Mouse (Mus musculus) layer of hippocampus, adult 2 months (tissue): ENCODE results near the gene Ubr7. TPM values are rescaled to one million over a fixed set of nuclear protein-coding genes. Genes with fewer than 3 reads are reported as not detected.

Experiments
- DNase-seq, 2 experiments: peaks; one replicate each; pipeline ENCODE4 v3.0.0; 2022; ENCODE audit warnings: low spot score in 2 of 2
- H3K27ac ChIP-seq: fragments of 200-600 bp; 2 replicates; pipeline ENCODE4 v1.8.1; 2022
- H3K4me3 ChIP-seq: fragments of 200-600 bp; 2 replicates; pipeline ENCODE4 v1.8.1; 2022; ENCODE audit warnings: mild to moderate bottlenecking
- CTCF ChIP-seq: fragments of 200-600 bp; conservative IDR thresholded peaks from 2 replicates; pipeline ENCODE4 v1.8.1; 2022; ENCODE audit warnings: antibody characterized with exemption, mild to moderate bottlenecking, moderate library complexity
- total RNA-seq, 2 experiments: library from RNA; stranded (reverse); gene quantifications; 2 replicates each; pipeline ENCODE4 v1.2.3; 2021

Ubr7 gene
- total RNA-seq, 2 experiments from 2014 or later, result 29.8 to 31.3 TPM

DNA sequence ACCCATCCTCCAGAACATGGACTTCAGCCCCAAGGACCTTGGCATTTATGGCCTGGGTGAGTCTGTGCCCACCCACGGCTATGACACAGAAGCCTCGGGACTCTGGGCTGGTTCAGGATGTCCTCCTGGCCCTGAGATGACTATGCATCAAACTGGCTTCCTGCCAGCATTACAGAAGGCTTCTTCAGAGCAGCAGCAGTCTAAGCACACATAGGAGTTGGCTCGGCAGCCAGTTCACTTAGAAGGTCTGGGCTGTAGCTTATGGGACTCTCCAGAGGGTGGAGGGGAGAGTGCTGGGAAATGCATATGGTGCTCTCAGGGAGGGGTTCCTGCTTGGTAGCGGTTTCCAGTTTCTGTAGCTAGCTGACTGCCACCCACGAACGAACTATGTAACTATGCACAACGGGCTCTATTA lies 32.0 kb upstream of the Ubr7 start:
- TF ChIP-seq CTCF, result no peak
- no peak overlapping the region for H3K4me3 ChIP-seq
- H3K27ac ChIP-seq, result peak overlapping the region; percentile 48; the same call in 1 of the 2 replicates
- peak in 1 of 2 experiments; percentile 51 for DNase-seq

DNA sequence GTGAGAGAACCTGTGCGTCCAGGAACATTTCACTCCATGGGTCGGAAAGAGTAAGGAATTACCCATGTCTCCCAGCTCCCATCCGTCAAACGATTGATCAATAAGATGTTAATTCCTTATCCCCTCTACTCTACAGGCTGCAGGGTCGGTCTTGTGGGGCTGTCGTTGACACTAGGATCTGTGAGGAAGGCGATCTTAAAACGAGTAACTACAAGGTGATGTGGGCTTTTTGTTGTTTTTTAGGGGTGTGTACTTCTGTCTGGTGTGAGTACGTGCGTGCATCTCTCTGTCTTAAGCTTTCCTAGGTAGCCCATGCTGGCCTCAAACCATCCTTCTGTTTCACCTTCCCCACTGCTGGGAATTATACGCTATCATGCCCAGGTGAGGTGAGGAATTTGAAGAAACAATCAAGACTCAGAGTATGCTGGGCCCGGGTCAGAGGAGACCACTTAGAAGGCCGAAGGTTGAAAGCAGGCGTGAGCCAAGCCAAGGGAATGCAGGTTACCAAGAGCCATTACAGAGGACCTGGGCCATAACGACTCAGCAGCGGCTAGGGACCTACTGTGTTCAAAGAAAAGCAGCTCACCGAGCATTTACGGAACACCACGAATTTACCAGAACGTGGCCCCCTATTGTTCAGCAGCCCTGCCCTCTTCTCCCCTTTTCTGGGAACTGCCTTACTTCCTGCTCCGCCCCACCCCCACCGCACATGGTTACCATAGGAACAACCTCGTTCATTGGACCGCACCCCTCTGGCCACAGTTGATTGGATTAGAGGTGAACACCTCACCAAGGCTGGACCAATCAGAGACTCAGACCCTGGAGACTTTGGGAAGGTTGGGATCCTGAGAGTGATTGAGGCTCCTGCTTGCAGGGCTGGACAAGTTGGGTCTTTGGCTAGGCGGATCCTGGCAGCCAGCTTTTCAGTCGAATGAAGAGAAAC lies 27.6 kb upstream of the Ubr7 start:
- no peak for TF ChIP-seq CTCF

DNA sequence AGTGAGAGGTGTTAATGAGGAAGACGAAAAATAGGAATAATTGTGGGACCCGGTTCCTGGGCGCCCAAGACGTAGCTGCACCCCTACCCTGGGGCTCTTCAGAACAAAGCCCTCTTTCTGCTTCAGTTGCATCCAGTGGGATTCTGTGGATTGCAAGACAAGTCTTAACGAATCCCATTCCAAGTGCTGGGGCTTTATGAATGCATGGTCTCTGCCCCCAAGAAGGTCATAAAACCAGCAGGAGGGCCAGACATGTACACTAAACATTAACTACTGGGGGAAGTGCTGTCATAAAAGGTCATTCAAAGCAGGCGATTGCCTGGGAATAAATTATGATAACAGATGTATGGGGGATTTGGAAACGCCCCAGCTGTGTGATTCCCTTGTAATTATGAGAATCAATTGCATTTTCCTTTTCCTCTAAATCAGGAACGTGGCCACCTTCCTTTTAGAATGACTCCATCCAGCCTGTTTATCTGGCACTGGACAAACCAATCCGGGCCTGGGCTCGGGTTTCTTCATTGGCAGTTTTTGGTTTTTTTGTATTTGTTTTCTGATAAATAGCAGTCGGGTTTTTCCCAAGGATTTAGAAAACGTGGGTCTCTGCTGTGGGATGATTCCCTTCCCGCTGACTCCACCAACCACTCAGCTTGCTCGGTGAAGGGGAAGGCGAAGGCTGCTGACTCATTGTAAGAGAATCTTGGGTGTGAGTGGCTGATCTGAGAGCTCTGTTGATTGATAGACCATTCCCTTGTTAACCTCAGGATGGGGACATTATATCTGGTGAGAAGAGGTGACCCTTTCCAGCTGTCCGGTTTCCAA lies 26.8 kb upstream of the Ubr7 start:
- no peak for TF ChIP-seq CTCF
- Histone ChIP-seq H3K4me3 (peak overlapping the region; percentile 2; the same call in 1 of the 2 replicates), H3K27ac (peak overlapping the region; percentile 83)
- no peak for DNase-seq

More for the DNA sequence above, 27.6 kb upstream of the Ubr7 start:
- H3K4me3 ChIP-seq, result peak overlapping the region; percentile 2; the same call in 1 of the 2 replicates
- DNase-seq, result peak; percentile 71 to 78
- peak overlapping the region; percentile 83 for H3K27ac ChIP-seq

DNA sequence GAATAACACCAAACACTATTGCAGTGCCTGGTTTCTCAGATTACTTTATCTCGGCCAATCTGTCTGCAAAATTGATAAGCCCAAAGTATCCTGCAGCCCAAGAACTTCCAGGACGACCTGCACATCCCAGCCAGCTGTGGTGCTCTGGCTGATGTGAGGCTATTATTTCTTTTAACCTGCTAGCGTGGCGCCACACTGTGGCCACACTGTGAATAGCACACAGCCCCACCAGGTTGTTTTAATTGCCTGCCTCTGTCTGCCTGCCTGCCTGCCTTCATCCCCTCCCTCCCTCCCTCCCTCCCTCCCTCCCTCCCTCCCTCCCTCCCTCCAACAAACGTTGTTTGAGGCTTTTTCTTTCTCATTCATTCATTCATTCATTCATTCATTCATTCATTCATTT lies 24.4 kb upstream of the Ubr7 start:
- DNase-seq, result no peak
- Histone ChIP-seq H3K27ac (no peak overlapping the region), H3K4me3 (no peak overlapping the region)
- TF ChIP-seq CTCF, result peak; percentile 71

DNA sequence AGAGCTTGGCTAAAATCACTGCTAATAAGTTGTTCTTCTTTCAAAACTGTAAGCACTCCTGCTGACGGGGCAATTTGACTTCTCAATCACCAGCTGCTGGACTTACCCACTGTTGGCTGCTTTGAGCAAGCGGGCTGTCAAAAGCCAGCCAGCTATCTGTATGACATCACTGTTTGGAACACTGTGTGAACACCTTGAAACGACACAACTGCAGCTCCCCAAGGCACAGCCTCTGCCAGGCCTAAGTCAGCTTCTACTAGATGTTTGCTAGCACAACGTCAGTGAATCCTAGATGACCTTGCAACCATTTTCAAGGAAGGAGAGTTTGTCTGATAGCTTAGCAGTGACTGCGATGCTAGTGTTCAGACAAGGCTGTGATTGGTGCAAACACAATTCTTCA lies 18.7 kb upstream of the Ubr7 start:
- DNase-seq, result no peak
- no peak overlapping the region for H3K27ac ChIP-seq
- no peak for TF ChIP-seq CTCF
- H3K4me3 ChIP-seq, result no peak overlapping the region

DNA sequence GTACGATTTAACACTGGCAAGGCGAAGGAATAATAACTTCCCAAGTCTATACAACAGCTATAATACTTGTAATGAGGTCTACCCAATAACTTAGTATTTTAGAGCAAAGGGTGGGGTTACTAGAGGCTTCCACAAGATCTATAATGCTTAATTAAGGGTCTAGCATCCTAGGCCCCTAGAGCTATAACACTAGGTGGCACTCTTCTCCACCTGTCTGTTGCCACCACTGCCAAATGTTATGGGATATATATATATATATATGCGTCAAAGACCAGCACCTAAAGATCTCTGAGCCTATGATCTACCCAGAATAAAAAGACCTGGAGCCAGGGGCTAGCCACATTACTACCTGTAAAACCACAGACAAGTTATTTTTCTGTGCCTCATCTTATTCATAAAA lies 17.5 kb upstream of the Ubr7 start:
- no peak for DNase-seq
- Histone ChIP-seq H3K27ac (no peak overlapping the region), H3K4me3 (no peak overlapping the region)
- TF ChIP-seq CTCF, result peak; percentile 79

DNA sequence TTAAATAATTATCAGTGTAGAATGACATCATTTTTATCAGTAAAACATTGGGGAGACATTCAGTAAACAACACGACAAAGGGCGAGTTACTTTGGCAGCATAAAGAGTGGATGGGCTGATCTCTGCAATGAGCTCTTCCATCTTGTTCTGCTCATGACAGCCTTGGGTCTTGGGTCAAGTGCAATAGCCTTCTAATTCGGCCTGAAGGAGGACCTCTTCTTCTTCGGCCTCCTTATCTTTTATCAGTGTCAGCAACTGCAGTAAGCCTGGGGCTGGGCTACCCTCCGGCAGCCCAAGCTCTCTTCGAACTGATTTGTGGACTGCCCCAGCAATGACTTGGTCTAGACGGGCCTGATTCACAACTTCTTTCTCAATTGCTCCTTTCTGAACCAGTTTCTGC lies 15.7 kb upstream of the Ubr7 start:
- Histone ChIP-seq H3K4me3 (peak overlapping the region; percentile 69), H3K27ac (peak overlapping the region; percentile 94)
- no peak for TF ChIP-seq CTCF

DNA sequence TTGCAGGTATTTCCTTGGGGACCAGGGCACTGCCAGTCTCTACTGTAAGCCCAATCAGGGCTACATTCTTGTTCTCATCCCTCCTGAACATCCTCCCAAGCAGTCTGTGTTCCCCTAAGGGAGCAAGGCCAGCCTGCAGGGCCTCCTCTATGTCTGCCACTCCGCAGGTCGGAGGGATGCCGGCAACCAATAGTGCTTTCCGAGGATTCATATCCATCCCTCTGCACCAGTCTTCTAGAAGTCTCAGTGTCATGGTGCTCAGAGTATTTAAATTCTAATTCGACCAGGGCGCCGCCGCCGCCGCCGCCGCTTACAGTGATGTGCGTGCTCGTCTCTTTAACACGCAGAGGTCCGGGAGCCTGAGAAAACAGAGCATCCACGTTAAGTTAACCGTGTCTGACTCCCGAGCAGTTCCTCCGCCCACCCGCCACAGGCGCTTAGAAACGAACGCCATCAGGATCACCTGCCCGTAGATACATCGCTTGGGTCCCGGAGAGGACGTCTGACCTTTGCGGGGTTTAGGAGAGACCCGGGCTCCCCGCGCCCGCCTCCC lies 14.7 kb upstream of the Ubr7 start:
- DNase-seq, result no peak
- TF ChIP-seq CTCF, result no peak
- peak overlapping the region; percentile 94 for H3K27ac ChIP-seq
- H3K4me3 ChIP-seq, result peak overlapping the region; percentile 69

More for the DNA sequence above, 15.7 kb upstream of the Ubr7 start:
- DNase-seq, result no peak

DNA sequence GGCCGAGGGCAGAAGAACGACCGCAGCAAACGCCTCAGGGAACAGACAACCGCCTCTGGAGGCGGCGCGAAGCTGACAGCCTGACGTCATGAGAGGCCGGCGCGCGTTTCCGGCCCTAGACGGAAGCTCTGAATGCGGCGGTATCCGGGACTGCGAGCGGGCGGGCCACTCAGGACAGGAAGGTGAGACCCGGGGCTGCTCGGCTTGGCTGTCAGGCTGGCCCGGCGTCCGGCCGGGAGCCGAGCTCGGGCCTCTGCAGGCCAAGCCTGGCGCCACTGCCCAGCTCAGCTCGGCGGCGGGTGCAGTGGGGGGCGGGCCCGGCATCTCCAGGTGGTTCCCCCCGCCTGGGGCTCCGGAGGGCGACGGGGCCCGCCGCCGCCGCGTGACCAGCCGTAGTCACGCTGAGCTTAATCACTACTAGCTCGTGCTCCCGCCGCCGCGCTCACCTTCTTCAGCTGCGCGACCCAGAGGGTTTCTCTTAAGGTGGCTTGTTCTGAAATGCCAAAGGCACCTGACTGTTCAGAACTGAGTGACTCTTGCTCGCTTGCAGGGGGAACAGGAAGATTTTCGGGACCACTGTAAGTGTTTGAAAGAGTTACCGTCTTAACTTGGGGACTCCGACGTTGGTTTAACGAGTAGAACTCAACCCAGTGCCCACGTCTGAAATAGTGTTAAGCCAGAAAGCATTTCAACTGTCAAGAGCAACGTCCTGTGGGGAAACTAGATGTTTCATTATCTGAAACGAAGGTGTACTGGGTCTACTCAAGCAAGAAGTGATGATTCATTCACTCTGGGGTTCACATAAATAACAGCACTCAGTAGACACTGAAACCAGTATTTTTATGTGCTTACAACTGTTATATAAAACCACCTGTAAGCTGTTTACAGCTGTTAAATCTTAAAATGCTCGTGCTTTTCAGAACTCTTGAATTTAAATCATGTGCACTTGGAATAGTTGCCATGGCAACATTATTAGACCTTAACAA lies 13.9 kb upstream of the Ubr7 start, which contains the start of the genes Moap1 and Tmem251:
Gene Moap1, minus strand, starts transcription at position 73 of the 986 bp plus-strand sequence.
Gene Tmem251, plus strand, starts transcription at position 174 of the 986 bp plus-strand sequence.
- Histone ChIP-seq H3K27ac (peak within 1 kb of the TSS; percentile 94), H3K4me3 (peak within 1 kb of the TSS; percentile 69)
- TF ChIP-seq CTCF, result peak; percentile 54
- DNase-seq, result peak; percentile 88 to 89

DNA sequence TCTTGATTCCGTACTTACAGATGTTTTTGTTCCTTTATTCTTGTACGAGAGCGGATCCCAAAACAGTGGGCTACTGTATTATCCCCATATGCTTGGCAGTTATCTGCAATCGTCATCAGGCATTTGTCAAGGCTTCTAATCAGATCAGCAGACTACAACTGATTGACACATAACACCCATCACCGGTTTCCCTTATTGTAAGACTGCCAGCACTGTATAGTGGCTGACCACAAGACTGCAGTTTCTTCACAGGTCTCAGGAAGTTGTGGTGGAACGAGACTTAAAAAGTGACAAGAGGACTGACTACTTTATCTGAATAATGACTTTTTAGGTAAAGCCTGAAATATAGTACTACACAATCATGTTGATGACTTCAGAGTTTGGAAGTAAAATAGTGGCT lies 12.9 kb upstream of the Ubr7 start:
- Histone ChIP-seq H3K27ac (no peak overlapping the region), H3K4me3 (peak overlapping the region; percentile 69; the same call in 1 of the 2 replicates)
- no peak for TF ChIP-seq CTCF
- DNase-seq, result no peak

DNA sequence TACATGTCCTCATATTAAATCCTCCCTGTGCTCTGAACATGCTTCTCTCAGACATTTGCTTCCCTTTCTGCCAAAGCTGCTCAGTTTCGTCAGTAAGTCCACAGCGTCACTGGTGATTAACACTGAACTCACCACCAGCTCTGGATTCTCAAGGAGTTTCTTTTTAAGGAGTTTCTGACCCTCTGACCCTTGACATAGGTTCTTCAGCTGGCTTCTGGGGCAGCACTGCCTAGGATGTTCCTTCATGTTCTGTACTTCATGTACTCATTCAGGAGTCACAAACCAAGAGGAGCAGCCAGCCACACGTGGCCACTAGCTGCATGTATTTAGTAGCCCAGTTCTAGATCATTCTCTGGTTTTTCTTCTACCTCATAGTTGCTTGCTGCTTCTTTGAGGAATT lies 9.5 kb upstream of the Ubr7 start:
- Histone ChIP-seq H3K4me3 (no peak overlapping the region), H3K27ac (no peak overlapping the region)
- TF ChIP-seq CTCF, result no peak
- DNase-seq, result no peak

DNA sequence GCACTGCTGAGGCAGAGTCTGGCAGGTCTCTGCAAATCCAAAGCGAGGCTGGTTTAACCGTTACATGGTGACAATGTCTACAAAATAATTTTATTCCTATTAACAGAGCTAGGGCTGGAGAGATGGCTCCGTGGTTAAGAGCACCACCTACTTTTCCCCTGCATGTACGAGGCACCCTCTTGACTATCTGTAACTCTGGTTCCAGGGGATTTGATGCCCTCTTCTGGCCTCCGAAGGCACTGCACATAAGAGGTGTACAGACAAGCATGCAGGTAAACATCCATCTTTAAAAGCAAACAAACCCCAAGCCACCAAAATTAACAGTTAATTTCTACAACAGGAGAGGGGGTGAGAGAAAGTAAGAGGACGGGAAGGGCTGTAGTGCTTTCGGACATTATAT lies 1.5 kb upstream of the Ubr7 start:
- Histone ChIP-seq H3K4me3 (no peak overlapping the region; the same call in 1 of the 2 replicates), H3K27ac (no peak overlapping the region)
- no peak for DNase-seq
- TF ChIP-seq CTCF, result peak; percentile 60
